Mouse (Mus musculus) common myeloid progenitor, adult 5-6 weeks (primary cell): Measurements from ENCODE around the gene Cyth3. TPM values are rescaled to one million over a fixed set of nuclear protein-coding genes. Genes with fewer than 3 reads are reported as not detected.

ENCODE experiments used
- ATAC-seq: replicated peaks from 2 replicates; pipeline ENCODE4 v1.8.0; 2016; ENCODE audit warnings: low read depth, mild to moderate bottlenecking, moderate TSS enrichment, inconsistent platforms; ENCODE audit not compliant: poor library complexity, severe bottlenecking
- total RNA-seq: library from RNA; stranded (forward); fragments of 200-1000, 187-1606 nt; gene quantifications from 2 replicates; pipeline ENCODE4 v1.2.3, GENCODE M21; 2017

Cyth3 gene
- total RNA-seq, 1 experiment from 2014 or later: 33.3 TPM

GRCm38 (mm10) chr5:143690926-143691325 is 68.7 kb downstream of the Cyth3 start:
- no peak for ATAC-seq

GRCm38 (mm10) chr5:143696323-143696722 is 74.1 kb downstream of the Cyth3 start:
- ATAC-seq: peak; percentile 35

GRCm38 (mm10) chr5:143698454-143698853 is 76.2 kb downstream of the Cyth3 start:
- peak; percentile 81 for ATAC-seq

- ATAC-seq: peak; percentile 74
Measured at GRCm38 (mm10) chr5:143700247-143700646, 78.0 kb downstream of the Cyth3 start.

GRCm38 (mm10) chr5:143701074-143701473 is 78.8 kb downstream of the Cyth3 start:
- ATAC-seq: no peak

- no peak for ATAC-seq
Measured at GRCm38 (mm10) chr5:143704875-143705658, 82.8 kb downstream of the Cyth3 start.

- no peak for ATAC-seq
Measured at GRCm38 (mm10) chr5:143705659-143705982, 83.4 kb downstream of the Cyth3 start.

GRCm38 (mm10) chr5:143706030-143706821 is 84.0 kb downstream of the Cyth3 start:
- ATAC-seq: no peak

GRCm38 (mm10) chr5:143706822-143707200 is 84.6 kb downstream of the Cyth3 start:
- no peak for ATAC-seq

GRCm38 (mm10) chr5:143711326-143711725 is 89.1 kb downstream of the Cyth3 start:
- peak; percentile 72 for ATAC-seq

- ATAC-seq: no peak
Measured at GRCm38 (mm10) chr5:143712011-143712800, 90.0 kb downstream of the Cyth3 start.

GRCm38 (mm10) chr5:143721962-143722361 is 99.7 kb downstream of the Cyth3 start:
- no peak for ATAC-seq

GRCm38 (mm10) chr5:143730915-143731314 is 108.7 kb downstream of the Cyth3 start:
- ATAC-seq: no peak

- no peak for ATAC-seq
Measured at GRCm38 (mm10) chr5:143731483-143732112, 109.4 kb downstream of the Cyth3 start.

- peak; percentile 98 for ATAC-seq
Measured at GRCm38 (mm10) chr5:143732180-143732891, 110.1 kb downstream of the Cyth3 start, which contains the start of gene Usp42. TSS of gene Usp42 (minus strand) at chr5:143732280.

- ATAC-seq: no peak
Measured at GRCm38 (mm10) chr5:143749630-143750208, 127.5 kb downstream of the Cyth3 start.

GRCm38 (mm10) chr5:143755529-143756141 is 133.4 kb downstream of the Cyth3 start:
- ATAC-seq: no peak

GRCm38 (mm10) chr5:143757755-143758443 is 135.7 kb downstream of the Cyth3 start:
- ATAC-seq: peak; percentile 99
